Mouse (Mus musculus) heart, postnatal 0 days (tissue): ENCODE results near the gene Lyve1.

Source experiments
- CTCF ChIP-seq: IDR thresholded peaks from 2 replicates; pipeline ENCODE4 v1.5.1; 2016; ENCODE audit warnings: antibody characterized with exemption, control low read depth, low read depth
- EP300 ChIP-seq: IDR thresholded peaks from 2 replicates; pipeline ENCODE4 v1.6.1; 2016; ENCODE audit warnings: antibody characterized with exemption, low read depth

- TF ChIP-seq EP300, result no peak
- TF ChIP-seq CTCF, result no peak
Measured at GRCm38 (mm10) chr7:110847321-110847720, 15.7 kb downstream of the Lyve1 start.
